Mouse (Mus musculus): Measurements from ENCODE around the gene Aanat. TPM values are rescaled to one million over a fixed set of nuclear protein-coding genes. Genes with fewer than 3 reads are reported as not detected.

Aanat gene
- polyA plus RNA-seq, 1 experiment from 2014 or later: not detected

GRCm38 (mm10) chr11:116552194-116552593, 34.0 kb upstream of the Aanat start:
- in situ Hi-C loops (cut with MboI; ENCODE audit: low pct_unique_long_range_greater_than_20kb): no loop called here
- no peak for DNase-seq (ENCODE audit: low read depth, low spot score)
- no peak for TF ChIP-seq CTCF (IDR thresholded peaks at IDR 0.05)
- no peak for ATAC-seq
- H3K27me3 ChIP-seq: no peaks in the 10 kb centered on the region
- ChIA-PET POLR2A (no interaction called here), CTCF (interaction anchor here (1.2 to 3.1 kb wide), 5 partner anchors 9 to 77 kb away, joined by 3 to 12 read pairs (median 7); no protein-coding TSS in a partner anchor)

DNA sequence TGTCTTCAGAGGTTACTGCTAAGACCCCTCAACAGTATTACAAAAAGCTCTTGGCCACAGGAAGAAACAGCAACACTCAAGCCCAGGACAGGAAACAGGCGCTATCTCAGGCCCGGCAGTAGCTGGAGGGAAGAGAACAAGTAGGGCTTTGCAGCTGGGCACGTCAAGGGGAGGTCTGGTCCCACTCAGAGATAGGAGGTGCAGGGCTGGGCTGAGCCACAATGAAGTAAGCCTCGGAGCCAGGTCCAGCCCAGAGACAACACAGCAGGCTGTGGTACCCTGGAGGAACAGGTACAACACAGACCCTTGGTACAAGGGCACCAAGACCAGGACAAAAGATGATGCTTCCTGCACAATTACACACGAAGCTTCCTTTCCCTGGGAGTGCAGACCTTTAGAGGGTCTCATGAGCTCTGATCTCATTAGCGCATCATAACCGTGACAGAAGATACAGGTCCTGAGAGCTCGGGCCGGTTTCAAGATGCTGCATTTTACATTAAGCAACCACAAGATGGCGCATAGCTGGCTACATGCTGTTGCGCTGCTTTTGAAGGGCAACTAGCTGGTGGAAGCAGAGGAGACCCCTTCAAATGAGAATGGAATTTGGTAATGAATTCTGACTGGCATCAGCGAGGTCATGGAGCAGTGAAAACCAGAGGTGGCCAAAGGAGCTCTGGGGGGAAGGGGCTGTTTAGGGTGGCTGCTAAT, 31.9 kb upstream of the Aanat start:
- TF ChIP-seq CTCF (IDR thresholded peaks at IDR 0.05): no peak
- CTCF ChIA-PET: interaction anchor here (0.7 to 3.1 kb wide), 15 partner anchors 11 to 79 kb away, joined by 3 to 13 read pairs (median 4); partner anchors contain the start of genes Aanat and Rhbdf2
- no peak for ATAC-seq
- in situ Hi-C loops (cut with MboI; ENCODE audit: low pct_unique_long_range_greater_than_20kb): no loop called here
- POLR2A ChIA-PET: interaction anchor here (0.7 kb wide), 1 partner anchor 36 kb away, joined by 4 read pairs; no protein-coding TSS in a partner anchor
- no peaks in the 10 kb centered on the region for H3K27me3 ChIP-seq
- DNase-seq (ENCODE audit: low read depth, low spot score): no peak

- DNase-seq (ENCODE audit: low read depth, low spot score) (no peak), ATAC-seq (no peak)
- no peaks in the 10 kb centered on the region for H3K27me3 ChIP-seq
- TF ChIP-seq CTCF (IDR thresholded peaks at IDR 0.05): no peak
- CTCF ChIA-PET: interaction anchor here (1.0 to 1.5 kb wide), 3 partner anchors 11 to 72 kb away, joined by 3 to 4 read pairs (median 3); partner anchors contain the start of gene Rhbdf2
- POLR2A ChIA-PET: no interaction called here
- in situ Hi-C loops (cut with MboI; ENCODE audit: low pct_unique_long_range_greater_than_20kb): no loop called here
Measured at GRCm38 (mm10) chr11:116555572-116555971, 30.7 kb upstream of the Aanat start.

GRCm38 (mm10) chr11:116556308-116556707, 29.9 kb upstream of the Aanat start:
- no peak for ATAC-seq
- no peak for TF ChIP-seq CTCF (IDR thresholded peaks at IDR 0.05)
- ChIA-PET CTCF (interaction anchor here (1.0 to 1.4 kb wide), 4 partner anchors 11 to 72 kb away, joined by 3 to 4 read pairs (median 3); no protein-coding TSS in a partner anchor), POLR2A (no interaction called here)
- in situ Hi-C loops (cut with MboI; ENCODE audit: low pct_unique_long_range_greater_than_20kb): no loop called here
- no peak for DNase-seq (ENCODE audit: low read depth, low spot score)
- no peaks in the 10 kb centered on the region for H3K27me3 ChIP-seq

- ATAC-seq: no peak
- H3K27me3 ChIP-seq: no peaks in the 10 kb centered on the region
- POLR2A ChIA-PET: no interaction called here
- no peak for TF ChIP-seq CTCF (IDR thresholded peaks at IDR 0.05)
- DNase-seq (ENCODE audit: low read depth, low spot score): no peak
- CTCF ChIA-PET: interaction anchor here (1.1 to 1.8 kb wide), 2 partner anchors 21 to 27 kb away, joined by 3 to 4 read pairs; partner anchors contain the start of gene Aanat
- in situ Hi-C loops (cut with MboI; ENCODE audit: low pct_unique_long_range_greater_than_20kb): no loop called here
Measured at GRCm38 (mm10) chr11:116565283-116566041, 20.8 kb upstream of the Aanat start.

- no peak for TF ChIP-seq CTCF (IDR thresholded peaks at IDR 0.05)
- H3K27me3 ChIP-seq: no peaks in the 10 kb centered on the region
- ATAC-seq: no peak
- in situ Hi-C loops (cut with MboI; ENCODE audit: low pct_unique_long_range_greater_than_20kb): no loop called here
- ChIA-PET CTCF (interaction anchor here (1.0 to 2.4 kb wide), 3 partner anchors 11 to 25 kb away, joined by 3 to 8 read pairs (median 4); no protein-coding TSS in a partner anchor), POLR2A (interaction anchor here (1.0 kb wide), 1 partner anchor 19 kb away, joined by 3 read pairs; the partner anchor contains the start of gene Aanat)
- DNase-seq (ENCODE audit: low read depth, low spot score): no peak
Measured at GRCm38 (mm10) chr11:116567531-116567930, 18.7 kb upstream of the Aanat start.

DNA sequence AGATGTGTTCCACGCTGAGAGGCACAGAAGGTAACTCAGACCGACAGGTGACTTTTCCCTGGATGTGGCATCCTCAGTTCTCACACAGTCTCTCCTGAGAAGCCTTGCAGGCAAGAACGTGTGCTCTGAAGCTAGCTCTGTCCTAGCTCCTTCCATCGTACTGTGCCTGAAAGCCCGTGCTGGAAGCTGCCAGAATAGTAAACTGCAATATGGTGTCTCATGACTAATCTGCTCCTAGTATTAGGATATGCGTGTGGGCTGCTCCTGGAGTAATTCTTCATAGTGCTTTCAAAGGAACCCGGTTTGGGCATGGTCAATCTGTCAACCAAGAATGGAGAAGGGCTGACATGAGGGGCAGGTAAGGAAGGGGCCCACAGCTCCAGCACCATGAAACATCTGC, 15.4 kb upstream of the Aanat start:
- DNase-seq (ENCODE audit: low read depth, low spot score) (no peak), ATAC-seq (no peak)
- no peak for TF ChIP-seq CTCF (IDR thresholded peaks at IDR 0.05)
- H3K27me3 ChIP-seq: no peaks in the 10 kb centered on the region
- POLR2A ChIA-PET: no interaction called here
- CTCF ChIA-PET: interaction anchor here (1.0 to 1.5 kb wide), 6 partner anchors 15 to 58 kb away, joined by 3 to 4 read pairs (median 3); partner anchors contain the start of gene Aanat
- in situ Hi-C loops (cut with MboI; ENCODE audit: low pct_unique_long_range_greater_than_20kb): no loop called here

GRCm38 (mm10) chr11:116571767-116572679, 14.2 kb upstream of the Aanat start:
- in situ Hi-C loops (cut with MboI; ENCODE audit: low pct_unique_long_range_greater_than_20kb): no loop called here

GRCm38 (mm10) chr11:116572756-116573543, 13.3 kb upstream of the Aanat start:
- no peak for ATAC-seq
- DNase-seq (ENCODE audit: low read depth, low spot score): no peak
- in situ Hi-C loops (cut with MboI; ENCODE audit: low pct_unique_long_range_greater_than_20kb): no loop called here
- CTCF ChIA-PET: no interaction called here
- H3K27me3 ChIP-seq: no peaks in the 10 kb centered on the region
- POLR2A ChIA-PET: no interaction called here
- TF ChIP-seq CTCF (IDR thresholded peaks at IDR 0.05): no peak

More at GRCm38 (mm10) chr11:116571767-116572679, 14.2 kb upstream of the Aanat start:
- DNase-seq (ENCODE audit: low read depth, low spot score): no peak
- H3K27me3 ChIP-seq: no peaks in the 10 kb centered on the region
- POLR2A ChIA-PET: no interaction called here
- CTCF ChIA-PET: interaction anchor here (1.4 to 1.5 kb wide), 2 partner anchors 14 to 18 kb away, joined by 3 to 4 read pairs; partner anchors contain the start of gene Aanat
- no peak for ATAC-seq
- no peak for TF ChIP-seq CTCF (IDR thresholded peaks at IDR 0.05)
